Mouse (Mus musculus) urinary bladder, postnatal 10 days (tissue): ENCODE measurements around the gene Edaradd.

Experiments used
- DNase-seq: peaks from one replicate; pipeline ENCODE4 v3.0.0; 2022; ENCODE audit warnings: low spot score

The Edaradd gene

DNA sequence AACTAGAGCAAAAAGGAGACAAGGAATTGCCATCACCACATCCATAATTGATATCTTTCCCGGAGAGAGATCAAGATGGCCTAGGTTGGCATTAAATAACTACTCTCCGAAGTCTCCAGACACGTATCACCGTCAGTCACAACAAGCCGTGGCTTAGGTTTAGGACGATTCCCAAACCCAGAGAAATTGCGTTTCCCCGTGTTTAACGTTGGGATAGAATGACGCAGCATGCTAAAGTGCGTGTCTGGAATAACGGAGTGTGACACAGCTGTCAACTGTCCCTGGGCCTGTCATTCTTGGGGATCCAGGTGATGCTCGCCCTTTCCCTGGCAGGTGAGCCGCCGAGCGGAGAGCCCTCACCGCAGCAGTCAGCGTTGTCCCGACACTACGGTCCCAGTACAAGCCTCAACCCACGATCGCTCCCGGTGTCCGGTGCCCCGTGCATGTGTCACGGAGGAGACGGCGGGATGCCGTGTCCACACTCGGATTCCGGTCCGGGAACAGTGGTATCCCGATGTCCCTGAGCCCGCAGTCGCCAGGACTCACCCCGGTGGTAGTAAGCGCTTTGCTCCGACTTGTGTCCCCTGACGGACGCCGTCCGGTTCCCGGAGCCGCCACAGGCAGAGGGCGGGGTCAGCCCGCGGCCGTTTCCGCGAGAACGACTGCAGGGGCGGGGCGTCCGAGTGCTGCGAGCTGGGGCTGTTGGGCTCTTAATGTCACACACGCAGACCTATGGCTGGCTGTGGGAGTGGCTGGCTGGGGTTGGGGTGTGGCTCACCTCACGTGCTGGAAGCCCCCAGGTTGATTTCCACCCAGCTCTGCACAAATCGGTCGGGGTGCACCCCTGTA, 59.1 kb downstream of the Edaradd start:
- peak; percentile 79 for DNase-seq

DNA sequence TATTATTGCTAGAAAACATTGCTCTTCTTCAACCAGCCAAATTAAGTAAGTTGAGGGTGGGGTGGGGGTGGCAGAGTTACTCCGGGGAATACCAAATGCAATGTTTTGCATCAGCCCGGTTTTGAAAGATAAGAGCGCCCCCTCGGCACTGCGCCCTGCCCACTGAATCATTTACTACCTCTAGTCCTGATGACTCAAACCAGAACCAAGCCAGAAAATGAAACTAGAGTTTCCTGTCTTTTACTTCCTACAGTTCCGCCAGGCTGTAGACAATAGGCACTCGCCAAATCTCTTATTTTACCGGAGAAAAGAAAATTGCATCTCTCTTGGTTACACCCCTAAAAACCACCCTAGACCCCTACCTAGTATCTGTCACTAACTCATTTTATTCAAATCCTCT, 59.8 kb downstream of the Edaradd start:
- no peak for DNase-seq

- DNase-seq = no peak
Measured at GRCm38 (mm10) chr13:12456711-12457110, 63.5 kb downstream of the Edaradd start.

DNA sequence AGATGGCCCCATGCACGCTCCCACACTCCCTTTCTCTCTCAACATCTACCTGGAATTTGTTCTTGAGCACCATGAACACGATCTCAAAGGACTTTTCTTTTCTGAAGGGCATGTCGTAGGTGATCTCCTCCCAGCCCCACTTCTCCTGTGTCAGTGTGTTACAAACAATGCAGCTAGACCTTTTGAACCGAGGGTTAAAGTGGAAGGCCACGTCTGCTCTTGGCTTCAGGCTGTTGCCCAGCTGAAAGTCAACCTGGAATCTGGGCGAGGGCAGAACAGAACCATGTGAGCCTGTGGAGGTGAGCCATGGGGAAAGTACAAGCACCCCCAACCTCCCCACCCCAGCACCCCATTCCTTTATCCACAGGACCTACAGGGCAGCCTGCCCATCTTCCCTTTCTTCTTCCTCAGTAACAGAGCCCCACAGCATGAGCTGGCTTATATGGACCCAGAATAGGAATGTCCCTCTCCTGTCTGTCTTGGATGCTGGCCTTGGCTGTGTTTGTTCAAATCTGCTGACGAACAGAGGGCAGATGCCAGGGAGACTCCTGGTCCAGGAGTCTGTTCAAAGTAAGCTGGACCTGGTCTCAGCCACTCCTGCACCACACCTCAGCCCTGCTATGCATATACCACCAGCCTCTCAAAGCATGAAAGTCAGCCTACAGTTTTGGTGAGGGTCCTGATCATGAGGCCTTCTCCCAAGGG, 65.4 kb downstream of the Edaradd start:
- no peak for DNase-seq

GRCm38 (mm10) chr13:12453150-12453549, 67.1 kb downstream of the Edaradd start:
- DNase-seq = no peak

DNA sequence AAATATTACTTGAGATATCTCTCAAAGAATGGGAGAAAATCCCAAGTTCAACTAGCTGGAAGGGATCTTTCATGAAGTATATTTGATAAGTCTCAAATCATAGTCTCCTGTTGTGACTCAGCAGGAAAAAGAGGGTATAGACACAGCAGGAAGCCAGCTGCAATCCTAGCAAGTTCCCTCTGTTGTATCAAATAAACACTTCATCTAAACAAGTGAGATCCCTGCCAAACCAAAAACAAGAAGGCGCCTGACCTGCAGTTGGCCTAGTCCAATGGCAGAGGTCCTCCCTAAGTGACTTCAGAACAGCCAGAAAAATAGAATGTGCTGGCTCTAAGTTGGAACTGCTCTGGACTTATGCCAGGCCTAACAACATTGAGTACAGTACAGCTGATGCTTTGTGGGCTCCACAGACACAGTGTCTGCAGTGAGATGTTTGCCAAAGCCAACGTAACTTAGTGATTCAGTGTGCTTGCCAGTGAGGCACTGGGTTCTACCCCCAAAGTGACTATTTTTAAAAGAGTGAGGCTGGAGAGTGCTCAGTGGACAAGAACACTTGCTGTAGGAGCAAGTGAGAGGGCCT, 78.1 kb downstream of the Edaradd start:
- no peak for DNase-seq

DNA sequence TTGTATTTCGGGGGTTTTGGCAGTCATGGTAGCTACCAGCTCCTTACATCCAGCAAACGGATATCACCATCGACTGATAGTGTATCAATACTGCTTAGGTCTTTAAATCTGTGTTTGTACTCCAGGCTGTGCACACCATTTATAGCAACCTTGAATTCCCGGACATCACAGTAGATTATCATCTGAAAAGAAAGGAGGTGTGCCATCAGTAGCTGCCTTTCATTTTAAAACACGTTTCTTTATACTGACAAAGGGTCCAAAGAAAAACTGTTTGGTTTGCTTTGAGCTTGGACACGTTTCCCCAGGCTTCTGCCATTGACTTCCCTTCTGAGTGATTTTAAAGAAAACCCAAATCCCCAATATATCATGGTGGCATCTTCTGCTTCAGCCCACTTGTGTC, 79.4 kb downstream of the Edaradd start:
- DNase-seq = no peak

DNA sequence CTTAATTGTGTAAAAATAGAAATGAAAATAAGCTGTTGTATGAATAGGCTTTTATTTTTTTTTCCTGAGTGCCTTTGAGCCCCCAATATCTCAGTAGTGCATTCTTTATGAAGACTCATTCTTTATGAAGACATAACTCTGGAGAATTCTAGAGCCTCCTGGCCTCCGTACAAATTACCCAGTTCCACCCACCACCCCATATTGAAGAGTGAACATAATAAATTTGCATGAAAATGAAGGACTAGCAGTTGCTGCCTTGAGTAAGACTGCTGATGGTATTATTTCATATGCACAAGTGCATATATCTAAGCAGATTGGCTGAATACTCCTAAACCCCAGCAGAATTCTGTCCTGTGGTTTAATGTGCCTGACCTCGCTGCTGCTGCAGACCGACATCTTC, 80.7 kb downstream of the Edaradd start:
- DNase-seq = no peak

- DNase-seq = no peak
Measured at GRCm38 (mm10) chr13:12433843-12434242, 86.4 kb downstream of the Edaradd start.

DNA sequence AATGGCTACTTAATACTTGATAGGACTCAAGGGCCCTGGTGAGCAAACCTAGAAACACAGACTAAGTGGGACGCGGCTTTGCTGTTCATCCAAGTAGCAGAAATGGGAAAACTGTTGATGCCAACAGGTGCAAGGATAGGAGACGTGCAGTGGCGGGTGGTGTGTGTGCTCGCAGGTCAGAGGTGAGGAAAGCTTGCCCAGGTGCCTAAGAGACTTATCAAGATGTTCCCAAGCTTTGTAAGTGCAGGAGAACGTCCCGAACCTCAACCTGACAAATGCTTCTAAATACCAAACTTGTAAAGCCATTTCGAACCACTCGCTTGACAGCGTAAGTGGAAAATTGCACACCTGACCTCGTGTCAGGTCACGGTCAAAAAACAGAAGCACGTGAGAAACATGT, 91.7 kb downstream of the Edaradd start:
- no peak for DNase-seq
